Mouse (Mus musculus): ENCODE measurements around the gene Mtmr12.
"Not testable (repeated sequence)": the region's sequence is repeated elsewhere in the genome, so short reads cannot be mapped to it uniquely, and the experiment has no call there.

Mtmr12 gene

DNA sequence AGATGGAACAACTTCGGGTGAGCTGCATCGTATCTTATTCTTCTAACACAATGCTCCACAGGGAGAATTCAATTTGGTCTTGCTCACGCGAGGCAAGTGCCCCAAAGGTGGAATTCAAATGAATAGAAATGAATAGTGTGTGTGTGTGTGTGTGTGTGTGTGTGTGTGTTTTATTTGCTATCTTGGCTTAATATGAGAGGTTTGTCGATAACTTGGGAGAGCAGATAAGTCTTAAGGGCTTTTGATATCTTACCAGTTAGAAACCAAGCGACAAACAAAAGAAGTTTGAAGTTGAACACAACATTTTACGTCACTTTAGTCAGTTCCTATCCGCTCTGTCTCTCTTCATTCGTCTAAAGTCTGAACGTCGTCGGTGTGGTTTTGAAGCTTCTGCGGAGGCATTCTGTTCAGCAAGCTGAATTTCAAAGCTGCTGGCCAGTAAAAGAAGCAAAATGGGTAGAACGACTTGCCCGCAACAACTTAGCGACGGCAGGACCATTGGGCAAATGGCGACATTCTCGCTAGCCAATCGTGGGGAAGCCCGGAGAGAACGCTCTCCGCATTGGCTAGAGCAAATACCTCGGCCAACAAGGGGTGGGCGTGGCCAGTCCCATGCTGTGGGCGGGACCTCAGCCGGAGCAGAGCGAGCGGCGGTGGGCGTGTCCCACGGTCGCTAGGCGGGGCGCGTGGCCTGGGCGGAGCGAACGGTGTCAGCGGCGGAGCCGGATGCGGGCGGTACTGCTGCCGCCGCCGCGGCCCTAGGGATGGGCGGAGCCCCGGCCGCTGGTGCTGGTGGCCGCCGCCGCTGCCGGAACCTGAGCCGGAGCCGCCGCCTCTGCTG lies at the start of gene Mtmr12:
Gene Mtmr12 (plus strand): TSS at position 710 of the 841 bp plus-strand sequence.
- DNase-seq (ENCODE audit: low read depth, low spot score) = peak; percentile 98

DNA sequence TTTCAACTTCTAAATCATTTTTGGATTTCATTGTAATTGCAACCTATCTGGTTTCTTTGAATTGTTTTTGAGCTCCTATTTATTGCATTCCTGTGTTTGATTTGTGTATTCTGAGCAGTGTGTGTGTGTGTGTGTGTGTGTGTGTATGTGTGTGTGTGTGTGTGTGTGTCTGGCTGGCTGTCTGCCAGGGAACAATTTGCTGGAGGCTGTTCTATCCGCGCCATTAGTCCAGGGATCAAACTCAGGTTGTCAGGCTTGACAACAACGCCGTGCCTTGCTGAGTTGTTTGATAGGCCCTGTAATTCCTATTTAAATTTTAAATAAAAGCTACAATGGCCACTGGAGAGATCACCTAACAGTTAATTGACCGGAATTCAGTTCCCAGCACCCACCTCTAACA lies 26.7 kb upstream of the Mtmr12 start:
- DNase-seq (ENCODE audit: low read depth, low spot score) = no peak

DNA sequence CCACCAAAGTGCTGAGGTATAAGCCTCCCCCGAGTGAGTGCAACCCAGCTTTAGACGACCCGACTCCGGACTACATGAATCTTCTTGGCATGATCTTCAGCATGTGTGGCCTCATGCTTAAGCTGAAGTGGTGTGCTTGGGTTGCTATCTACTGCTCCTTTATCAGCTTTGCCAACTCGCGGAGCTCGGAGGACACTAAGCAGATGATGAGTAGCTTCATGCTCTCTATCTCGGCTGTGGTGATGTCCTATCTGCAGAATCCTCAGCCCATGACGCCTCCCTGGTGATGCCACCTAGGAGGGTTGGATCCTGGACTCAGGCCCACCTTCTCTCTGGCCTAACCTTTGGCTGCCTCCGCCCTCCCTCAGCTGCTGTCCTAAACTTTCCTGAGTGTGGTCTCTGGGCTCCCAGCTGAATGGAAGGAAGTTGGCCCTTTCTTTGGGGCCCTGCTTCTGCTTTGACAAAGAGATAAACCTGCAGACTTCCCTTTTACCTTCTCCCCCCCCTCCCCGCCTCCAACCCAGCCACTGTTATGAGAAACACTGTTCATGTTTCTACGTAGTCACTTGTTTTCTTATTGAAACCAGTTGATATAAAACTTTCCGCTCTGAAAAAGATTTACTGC lies 23.5 kb upstream of the Mtmr12 start:
- DNase-seq (ENCODE audit: low read depth, low spot score) = not testable (repeated sequence)

GRCm38 (mm10) chr15:12193880-12194816 lies 10.7 kb upstream of the Mtmr12 start:
- no peak for DNase-seq (ENCODE audit: low read depth, low spot score)

GRCm38 (mm10) chr15:12194817-12195735 lies 9.8 kb upstream of the Mtmr12 start:
- no peak for DNase-seq (ENCODE audit: low read depth, low spot score)

- DNase-seq (ENCODE audit: low read depth, low spot score) = no peak
Observed at GRCm38 (mm10) chr15:12195966-12196365, 8.9 kb upstream of the Mtmr12 start.

DNA sequence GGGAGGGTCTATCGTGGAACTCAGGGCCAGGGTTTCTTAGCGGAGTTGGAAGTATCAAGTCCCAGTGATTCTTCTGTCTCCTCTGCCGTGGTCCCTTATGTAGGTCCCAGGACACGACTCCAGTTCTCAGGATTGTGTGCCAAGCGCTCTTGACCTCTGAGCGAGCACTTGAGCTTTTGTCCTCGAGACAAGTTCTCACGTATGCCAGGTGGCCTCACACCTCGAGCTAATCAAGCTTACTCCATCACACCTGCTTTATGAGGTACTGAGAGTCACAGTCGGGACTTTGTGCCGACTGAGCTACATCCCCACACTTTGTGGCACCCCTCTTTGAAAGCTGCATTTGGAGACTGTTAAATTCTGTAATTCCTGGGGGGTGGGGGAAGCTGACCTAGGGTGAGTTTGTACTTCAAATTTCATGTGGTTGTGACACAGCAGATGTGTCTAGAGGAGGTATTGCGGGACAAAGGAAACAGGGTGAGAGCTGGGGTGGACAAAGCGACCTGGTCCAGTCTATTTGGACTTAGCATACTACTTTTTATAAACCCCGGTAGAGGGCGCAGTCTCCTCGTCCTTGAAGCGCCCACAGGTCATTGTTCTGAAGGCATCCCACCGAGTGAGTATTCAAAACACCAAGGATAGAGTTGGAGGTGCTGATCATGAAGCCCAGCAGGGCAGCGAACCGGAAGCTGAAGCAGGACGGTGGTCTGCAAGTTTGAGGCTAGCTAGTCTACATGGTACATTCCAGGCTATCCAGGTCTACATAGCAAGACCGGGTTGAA lies 8.2 kb upstream of the Mtmr12 start:
- peak; percentile 63 for DNase-seq (ENCODE audit: low read depth, low spot score)

DNA sequence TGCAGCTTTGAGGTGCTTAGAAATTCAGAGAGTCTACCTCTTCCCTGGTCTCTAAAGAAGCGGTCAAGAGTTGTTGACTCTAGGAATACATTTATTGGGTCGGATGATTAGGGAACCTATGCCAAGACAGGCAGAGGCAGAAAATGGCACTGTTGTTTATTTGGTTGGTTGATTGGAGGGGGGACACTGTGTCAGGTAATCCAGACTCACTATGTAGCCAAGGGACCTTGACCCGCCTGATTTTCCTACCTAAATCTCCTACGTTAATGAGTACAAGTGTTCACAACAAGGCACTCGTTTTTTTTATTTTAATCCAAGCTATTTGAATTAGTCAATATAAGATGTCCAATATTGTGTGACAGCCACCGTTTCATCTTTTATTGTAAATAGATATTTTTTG lies 7.5 kb upstream of the Mtmr12 start:
- no peak for DNase-seq (ENCODE audit: low read depth, low spot score)

DNA sequence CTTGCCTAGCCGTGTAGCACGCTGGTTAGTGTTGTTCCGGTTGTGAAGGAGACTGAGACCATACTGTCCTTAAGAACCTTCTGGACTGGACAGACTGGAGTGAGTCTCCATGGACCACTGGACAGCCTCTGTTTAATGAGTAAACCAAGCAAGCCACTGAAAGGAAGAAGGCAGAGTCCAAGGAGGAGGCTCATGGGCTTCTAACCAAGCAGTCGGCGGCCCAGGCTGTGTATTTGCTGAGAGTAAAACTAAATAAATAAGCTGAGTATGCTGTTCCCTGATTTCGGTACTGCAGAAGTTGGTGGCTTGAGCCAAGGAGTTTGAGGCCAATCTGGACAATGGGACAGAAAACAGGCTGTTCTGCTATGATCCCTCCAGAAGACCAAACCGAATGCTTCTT lies 4.8 kb upstream of the Mtmr12 start:
- DNase-seq (ENCODE audit: low read depth, low spot score) = no peak

DNA sequence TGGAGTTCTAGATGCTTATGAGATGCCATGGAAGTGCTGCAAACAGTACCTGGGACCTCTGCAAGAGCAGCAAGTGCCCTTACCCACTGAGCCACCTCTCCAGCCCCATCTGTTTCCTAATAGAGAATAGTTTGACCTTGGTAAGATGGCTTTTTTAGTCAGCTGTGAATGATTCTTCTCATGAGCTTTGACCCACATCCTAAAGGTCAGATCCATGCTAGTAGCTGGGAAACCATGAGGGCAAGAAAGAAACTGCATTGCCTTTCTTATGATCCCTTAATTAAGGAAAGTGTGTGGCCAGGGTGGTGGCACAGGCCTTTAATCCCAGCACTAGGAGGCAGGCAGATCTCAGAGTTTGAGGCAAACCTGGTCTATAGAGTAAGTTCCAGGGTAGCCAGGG lies 3.0 kb upstream of the Mtmr12 start:
- no peak for DNase-seq (ENCODE audit: low read depth, low spot score)

GRCm38 (mm10) chr15:12202456-12202855 lies 2.4 kb upstream of the Mtmr12 start:
- DNase-seq (ENCODE audit: low read depth, low spot score) = no peak

- DNase-seq (ENCODE audit: low read depth, low spot score) = not testable (repeated sequence)
Observed at GRCm38 (mm10) chr15:12203008-12203407, 1.8 kb upstream of the Mtmr12 start.

DNA sequence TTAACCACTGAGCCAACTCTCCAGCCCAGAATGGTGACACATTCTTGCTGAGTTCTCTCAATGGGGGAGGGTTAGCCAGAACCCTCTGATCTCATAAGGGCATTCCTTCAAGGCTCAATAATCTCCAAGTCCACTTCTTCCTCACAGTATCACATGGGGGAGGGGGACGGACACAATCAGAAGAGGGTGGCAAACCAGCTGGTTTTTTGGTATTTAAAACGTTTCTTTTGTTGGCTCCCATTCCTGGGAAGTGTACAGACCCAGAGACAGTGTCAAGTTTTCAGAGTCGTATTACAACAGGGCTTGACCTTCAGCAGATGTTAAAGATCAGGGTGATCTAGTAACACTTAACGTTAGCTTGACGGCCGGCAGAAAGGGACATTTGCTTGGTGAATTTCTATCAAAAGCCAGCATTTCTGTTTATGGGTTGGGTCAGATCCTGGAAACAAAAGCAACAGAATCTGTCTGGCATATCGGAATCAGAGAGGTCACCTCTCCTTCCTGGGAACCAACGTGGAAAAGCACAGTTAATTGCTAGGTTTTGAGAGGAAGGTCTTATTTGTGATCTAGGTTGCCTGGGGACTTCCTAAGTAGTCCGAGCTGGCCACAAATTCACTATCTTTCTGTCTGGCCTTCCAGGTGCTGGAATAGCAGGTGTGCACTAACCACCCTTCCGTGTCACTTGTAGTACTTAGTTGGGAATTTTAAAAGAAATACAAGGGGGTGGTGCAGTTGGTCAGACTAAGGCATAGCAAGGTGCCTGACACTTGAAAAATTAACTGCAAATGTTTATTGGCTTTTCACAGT lies 1.1 kb upstream of the Mtmr12 start:
- DNase-seq (ENCODE audit: low read depth, low spot score) = no peak

DNA sequence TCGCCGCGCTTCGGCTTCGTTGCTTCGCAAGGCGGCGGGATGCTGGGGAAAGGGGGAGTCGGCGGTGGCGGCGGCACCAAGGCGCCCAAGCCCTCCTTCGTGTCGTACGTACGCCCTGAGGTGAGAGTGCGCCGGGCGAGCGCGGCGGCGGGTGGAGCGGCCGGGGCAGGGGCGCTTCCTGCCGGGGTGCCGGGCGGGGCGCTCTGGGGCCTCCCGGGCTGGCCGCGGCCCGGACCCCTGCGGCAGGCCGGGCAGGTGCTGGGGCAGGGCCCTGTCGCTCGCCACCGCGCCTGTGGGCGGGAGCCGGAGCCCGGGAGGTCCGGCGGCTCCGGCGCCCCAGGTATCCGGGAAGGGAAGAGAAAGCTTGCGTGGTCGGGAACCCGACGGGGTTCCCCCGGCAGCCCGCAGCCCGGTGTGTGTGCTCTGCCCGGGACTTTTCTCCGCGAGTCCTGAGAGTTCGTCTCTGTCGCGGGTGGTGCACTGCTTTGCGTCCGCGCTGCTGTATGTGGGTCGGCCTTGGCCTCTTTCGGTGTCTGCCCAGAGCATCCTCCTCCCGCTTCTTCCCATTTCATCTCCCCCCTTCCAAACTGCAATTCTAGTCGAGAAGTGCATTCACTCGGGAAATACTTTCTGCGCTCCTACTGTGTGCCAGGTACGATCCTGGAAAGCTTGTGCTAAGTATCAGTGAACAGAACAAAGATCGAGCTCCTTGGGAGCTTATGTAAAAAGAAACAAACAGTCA lies 503 bp downstream of the Mtmr12 start:
- DNase-seq (ENCODE audit: low read depth, low spot score) = peak; percentile 20

- no peak for DNase-seq (ENCODE audit: low read depth, low spot score)
Observed at GRCm38 (mm10) chr15:12205902-12206645, 1.2 kb downstream of the Mtmr12 start.

DNA sequence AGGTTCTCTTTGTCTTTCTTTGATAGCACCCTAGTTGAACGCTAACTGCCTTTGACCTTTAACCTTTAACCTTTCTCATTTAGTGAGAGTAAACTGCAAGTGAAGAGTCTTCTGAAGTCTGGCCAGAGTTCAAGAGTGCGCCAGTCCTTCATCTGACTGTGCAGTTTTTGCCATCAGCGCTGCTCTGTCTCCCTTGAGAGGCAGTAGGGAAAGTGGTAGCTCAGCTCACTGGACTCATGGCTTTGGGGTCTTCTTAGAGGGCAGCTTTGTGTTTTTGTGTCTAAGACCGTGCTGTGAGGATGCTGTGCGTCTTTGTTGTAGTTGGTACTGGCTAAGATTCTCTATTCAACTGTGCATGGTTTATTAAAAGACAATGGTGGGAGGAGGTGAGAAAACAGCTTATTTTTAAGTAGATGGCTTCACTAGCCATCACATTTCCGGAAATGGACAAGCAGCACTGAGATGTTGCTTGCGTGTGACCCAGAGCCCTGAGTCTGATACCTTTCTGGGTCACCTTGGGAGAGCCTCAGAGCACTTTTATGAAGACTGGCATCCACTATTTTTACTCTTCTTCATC lies 1.9 kb downstream of the Mtmr12 start:
- DNase-seq (ENCODE audit: low read depth, low spot score) = no peak

- no peak for DNase-seq (ENCODE audit: low read depth, low spot score)
Observed at GRCm38 (mm10) chr15:12207556-12208090, 2.8 kb downstream of the Mtmr12 start.
